Mouse (Mus musculus) R1 (cell line): ENCODE measurements around the gene Dram1.
"Not testable (repeated sequence)": the region's sequence is repeated elsewhere in the genome, so short reads cannot be mapped to it uniquely, and the experiment has no call there.

Experiments
- DNase-seq: peaks from one replicate; pipeline ENCODE4 v3.0.0-alpha.2; 2018; ENCODE audit warnings: low read depth, low spot score

The Dram1 gene

DNA sequence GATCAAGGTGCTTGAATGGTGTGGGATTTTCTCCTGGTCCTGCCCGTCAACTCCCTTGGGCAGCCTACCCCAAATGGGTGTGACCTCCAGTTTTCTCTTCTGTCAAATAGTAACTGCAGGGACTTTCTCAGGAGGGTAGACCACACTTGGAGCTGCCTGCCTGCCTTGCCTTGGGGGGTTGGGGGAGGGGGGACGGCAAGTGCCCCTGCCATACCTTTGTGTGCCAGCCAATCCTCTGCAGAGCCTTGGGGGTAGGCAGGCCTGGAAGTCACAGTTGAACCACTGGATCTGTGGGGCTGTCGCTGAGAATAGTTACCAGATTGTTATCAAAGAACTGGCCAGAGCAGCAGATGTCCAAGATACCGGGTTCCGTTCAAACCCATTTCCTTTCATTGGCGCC, 7.4 kb upstream of the Dram1 start:
- DNase-seq = no peak

DNA sequence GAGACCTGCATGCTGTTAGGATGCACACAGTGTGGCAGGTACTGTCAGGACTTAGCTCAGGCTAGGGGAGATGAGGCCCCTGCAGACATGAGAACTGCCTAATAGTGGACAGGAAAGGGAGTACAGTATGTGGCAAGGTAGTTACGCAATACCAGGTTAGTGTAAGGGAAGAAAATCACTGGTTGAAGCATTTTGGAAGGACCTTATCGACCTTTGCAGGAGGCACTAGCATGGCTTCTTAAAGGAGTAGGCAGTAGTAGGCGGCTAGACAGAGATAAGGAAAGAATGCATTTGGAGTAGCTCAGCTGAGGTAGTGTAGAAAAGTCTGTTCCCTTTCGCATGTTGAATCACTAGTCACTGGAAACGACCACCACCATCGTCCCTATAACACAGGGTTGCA, 6.9 kb upstream of the Dram1 start:
- DNase-seq = no peak

DNA sequence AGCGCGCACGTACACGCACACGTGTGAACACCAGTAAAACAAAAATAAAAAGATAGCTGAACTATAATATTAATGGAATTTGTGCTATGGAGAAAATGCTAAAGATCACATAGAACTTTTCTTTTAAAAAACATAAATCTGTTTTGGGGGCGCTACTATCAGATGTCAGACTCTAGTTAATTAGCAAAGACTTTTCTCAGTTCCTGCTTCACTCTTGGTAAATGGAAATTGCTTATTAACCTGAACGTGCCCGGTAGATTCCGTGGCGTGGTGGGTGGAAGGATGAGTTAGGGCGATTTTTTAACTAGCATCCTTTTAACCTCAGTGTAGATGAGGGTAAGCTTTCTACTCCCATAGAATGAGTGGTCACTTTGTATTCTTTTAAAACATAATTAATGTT, 6.4 kb upstream of the Dram1 start:
- no peak for DNase-seq

DNA sequence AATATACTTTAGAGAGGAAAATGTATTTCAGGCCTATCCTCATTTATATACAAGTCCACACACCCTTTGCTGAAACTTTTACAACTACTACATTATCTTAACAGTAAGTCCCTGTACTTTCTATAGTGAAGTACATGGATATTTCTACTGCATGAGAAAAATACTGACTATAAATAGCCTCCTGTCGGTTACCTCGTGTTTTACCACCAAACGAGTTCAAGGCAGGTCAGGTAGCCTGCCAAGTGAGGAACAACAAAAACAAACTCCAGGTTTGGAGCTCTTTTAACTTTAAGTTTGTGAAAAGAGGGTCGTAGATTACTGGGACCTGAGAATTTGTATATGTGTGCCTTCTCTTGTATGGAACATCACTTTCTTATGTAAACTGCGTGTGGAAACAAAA, 5.2 kb upstream of the Dram1 start:
- DNase-seq = no peak

DNA sequence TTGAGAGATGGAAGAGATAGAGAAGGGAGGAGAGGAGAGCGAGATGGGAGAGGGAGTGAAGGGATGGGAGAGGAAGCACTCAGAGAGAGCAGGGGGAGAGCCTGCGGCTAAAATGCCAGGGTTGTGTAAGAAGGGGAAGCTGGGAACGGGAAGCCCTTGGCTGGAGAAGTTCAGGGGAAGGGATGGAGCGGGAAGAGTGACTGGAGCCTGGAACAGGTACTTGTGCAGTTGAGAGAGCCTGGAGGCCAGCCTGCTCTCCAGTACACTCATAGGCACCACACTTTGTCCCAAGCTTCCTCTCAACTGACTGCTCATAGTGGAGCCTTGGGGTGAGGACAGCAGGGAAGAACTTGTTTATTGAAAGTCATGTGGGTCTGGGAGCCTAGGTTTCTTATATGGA, 4.6 kb upstream of the Dram1 start:
- DNase-seq = no peak

DNA sequence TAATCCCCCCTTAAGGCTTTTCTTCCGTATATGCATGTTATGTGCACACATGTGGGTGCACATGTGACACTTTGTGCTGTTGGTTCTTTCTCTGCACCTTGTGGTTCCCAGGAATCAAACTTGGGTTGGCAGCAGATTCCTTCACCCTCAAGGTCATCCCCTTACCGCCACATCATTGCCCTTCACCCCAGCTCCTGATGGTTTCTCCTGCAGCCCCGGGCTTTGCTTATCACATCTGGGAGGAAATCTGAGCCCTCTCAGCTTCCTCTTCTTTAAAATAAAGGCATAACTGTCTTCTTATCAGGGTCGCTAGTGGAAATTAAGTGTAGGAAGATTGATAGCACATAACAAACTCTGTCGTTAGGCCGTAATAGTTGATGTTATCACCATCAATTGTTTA, 3.1 kb upstream of the Dram1 start:
- DNase-seq = no peak

DNA sequence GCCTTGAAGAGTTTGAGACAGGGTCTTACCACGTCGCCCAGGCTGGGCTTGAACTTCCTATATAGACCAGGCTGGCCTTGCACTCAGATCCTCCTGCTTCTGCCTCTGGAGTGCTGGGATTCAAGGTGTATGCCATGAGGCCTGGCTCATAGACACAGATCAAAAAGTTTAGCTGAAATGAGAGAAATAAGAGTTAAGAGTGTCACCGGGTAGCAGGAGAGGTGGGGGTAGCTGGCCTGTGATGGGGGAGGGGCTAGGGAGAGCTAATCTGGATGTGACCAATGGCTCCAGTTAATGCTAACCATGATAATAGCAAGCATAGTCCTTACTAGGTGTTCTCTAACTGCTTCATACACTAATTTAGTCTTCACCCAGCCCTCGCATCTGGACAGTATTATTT, 2.4 kb upstream of the Dram1 start:
- DNase-seq = no peak

DNA sequence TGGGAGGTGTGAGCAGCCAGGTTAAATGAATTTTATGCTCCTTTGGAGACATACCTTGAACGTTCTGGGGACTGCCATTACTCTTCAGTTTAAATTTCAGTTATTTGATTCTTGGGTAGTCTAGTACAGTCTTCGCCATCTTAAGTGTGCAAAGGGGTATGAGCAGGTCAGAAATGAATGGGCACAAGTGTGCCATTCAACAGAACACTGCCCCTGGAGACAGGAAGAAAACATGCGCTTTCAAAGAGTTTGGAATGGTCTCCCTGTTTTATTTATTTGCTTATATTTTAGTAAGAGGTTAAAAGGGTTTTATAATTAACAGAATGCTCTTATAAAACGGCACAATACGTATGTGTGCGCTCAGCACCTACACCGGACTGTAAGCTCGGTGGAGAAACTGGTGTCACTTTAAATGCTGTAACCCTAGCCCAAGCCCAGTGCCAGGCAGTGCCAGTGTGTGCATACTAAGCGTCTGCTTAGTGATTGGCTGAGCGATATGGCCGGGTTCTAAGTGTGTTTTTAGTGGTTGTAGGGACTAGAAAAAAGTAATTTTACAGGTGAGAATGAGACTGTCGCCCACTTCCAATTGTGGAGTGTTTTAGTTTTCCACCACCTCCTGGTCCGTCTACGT, 1.7 kb upstream of the Dram1 start:
- DNase-seq = no peak

DNA sequence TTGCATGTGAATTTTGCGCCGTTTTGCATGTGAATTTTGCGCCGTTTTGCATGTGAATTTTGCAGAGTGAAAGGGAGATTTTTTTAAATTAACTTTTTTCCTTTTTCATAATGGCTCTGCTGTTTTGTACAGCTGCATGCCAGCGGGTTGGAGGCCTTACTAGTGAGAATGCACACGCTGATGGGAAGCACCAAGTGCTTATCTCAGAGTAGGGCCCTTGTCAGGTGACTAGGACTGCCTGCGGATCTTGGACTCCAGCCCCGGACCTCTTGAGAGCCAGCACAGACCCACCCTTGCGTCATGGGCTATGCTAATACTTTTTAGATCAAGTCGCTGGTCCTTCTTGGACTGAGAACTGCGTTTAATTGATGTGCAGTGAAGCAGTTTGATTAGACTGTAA, 1.1 kb upstream of the Dram1 start:
- peak; percentile 39 for DNase-seq

DNA sequence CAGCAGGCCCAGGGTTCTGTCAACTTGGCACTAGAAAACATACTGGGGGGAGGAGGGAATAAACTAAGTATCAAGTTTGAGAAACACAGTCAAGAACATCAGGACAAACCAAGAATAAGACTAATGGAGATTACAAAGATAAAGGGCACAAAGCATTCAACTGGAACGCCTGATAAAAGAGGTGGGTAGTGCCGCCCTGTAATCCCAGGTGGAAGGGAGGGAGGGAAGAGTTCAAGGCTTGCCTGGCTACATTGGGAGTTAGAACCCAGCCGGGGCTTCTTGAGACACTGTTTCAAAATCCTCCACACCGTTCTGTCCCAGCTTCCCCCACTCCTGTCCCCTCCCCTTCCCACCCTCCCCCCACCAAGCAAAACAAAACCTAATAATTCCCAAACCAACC, 1.2 kb downstream of the Dram1 start:
- DNase-seq = no peak

DNA sequence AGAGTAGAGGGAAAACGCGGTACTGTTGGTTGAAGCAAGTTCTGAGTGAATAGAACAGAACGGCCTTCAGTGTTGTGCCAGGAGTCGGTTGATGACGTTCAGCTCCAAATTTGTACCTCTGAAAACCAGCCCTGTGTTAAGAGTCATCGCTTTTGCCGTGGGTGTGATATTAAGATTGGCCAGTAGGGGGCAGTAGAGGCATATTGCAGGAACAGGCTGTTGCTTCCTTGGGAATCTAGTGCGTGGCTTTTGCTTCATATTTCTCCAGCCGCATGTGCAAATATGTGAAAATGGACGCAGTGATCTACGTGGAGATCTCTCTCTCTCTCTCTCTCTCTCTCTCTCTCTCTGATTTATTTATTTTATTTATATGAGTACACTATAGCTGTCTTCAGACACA, 2.1 kb downstream of the Dram1 start:
- DNase-seq = peak; percentile 85

DNA sequence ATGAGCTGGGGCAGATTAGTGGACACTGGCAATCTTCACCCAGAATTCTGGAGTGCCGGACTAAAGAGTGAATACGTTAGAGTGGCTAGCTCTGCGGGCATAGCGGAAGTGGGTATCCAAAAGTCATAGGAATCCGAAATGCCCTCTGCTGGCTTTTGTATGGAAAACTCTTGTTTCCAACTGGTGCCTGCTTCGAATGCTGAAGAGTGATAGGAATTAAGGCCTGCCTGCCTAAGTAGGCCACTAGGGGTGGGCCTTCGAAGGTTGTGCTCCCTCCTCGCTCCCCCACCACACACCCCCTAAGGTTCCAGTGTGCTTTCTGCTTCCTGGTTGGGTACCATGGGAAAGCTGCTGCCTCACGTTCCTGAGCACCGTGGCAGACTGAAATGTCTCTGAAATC, 3.9 kb downstream of the Dram1 start:
- peak; percentile 23 for DNase-seq

DNA sequence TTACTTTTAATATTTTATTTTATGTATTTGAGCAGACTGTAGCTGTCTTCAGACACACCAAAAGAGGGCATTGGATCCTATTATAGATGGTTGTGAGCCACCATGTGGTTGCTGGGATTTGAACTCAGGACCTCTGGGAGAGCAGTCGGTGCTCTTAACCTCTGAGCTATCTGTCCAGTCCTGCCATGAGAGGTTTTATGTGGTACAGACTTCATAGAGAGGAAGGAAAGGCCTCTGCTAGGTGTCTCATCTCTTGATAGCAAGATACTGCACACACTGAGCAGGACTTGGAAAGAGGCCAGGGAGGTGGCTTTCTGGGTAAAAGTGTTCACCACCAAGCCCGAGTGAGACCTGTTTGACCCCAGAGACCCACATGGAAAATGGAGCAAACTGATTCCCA, 5.9 kb downstream of the Dram1 start:
- not testable (repeated sequence) for DNase-seq

DNA sequence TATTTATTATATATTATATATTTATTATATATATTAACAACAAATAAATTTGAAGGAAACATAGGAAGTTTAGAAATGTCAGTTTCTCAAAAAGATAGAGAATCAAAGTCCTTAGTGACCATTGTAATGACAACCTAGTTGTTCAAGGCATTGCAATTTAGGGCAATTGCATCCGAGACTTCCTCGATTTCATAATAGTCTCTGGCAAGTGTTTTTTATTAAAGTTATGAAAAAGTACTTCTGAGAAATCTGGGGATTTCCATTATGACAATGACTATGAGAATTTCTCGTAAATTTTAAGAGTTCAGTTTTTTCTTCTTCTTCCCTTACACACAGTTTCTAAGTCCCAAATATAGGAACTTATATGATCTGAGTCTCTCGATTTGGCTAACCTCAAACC, 6.4 kb downstream of the Dram1 start:
- no peak for DNase-seq

DNA sequence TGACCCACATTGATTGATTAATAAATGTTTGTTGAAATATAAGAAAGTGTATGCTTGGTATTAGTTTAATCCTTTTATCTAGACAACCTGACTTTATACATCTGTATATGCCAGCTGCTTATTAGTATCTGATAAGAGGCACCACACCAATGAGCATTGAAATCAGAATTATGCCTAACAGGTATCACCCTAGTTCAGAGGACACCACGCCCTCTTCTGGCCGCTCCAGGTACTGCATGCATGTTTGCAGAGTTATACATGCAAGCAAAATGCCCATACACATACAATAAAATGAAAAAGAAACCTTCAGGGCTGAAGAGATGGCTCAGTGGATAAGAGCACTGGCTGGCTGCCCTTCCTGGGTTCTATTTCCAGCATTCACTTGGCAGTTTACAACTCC, 7.1 kb downstream of the Dram1 start:
- peak; percentile 66 for DNase-seq

DNA sequence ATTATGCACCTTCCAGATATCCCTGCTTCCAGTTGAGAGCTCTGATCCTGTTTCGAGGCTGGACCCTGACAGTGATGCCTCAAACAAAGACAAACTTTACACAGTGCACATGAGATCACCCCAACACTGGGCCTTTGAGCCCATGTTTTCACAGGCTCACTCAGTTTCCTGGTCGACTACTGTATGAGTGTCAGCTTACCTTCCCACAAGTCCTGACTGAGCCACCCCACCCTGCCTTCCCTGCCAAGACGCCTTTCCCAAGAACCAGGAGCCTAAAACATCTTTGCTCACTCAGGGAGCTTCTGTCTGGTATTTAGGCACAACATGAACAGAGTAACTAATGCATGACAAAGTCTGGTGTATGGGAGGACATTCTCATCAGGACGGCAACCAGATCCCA, 9.6 kb downstream of the Dram1 start:
- DNase-seq = no peak

DNA sequence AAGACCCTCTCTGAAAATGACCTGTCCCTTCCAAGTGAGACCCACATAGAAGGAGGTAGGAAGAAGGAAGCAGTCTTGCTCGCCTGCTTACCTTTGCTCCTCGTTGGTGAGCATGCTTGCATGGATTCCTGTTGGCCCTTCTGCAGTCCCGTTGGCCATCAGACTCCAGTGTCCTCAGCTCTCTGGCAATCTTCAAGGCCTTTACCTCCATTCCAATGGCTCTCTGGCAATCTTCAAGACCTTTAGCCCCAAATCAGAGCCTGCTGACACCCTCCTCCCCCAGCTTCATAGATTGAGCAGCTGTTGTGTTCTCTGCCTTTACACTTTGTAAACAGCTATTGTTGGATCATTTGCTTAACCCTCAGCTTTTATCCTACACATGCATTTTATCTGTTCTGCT, 14.7 kb downstream of the Dram1 start:
- DNase-seq = no peak

DNA sequence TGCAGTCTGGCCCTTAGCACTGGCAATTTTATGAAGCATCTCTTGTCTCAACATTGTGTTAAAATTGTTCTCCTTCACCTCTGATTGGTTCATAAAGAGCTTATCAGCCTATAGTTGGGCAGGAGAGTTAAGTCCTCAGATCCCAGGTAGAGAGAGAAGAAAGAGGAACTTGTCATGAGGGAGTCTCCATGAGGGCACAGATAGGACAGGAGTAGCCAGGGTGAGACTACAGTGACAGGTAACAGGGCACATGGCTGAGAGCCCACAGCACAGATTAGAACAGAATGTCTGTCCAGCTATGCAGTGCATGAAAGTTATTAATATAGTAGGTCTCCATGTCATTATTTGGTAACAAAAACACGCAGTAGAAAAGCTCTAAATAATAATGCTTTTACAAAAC, 16.7 kb downstream of the Dram1 start:
- no peak for DNase-seq

DNA sequence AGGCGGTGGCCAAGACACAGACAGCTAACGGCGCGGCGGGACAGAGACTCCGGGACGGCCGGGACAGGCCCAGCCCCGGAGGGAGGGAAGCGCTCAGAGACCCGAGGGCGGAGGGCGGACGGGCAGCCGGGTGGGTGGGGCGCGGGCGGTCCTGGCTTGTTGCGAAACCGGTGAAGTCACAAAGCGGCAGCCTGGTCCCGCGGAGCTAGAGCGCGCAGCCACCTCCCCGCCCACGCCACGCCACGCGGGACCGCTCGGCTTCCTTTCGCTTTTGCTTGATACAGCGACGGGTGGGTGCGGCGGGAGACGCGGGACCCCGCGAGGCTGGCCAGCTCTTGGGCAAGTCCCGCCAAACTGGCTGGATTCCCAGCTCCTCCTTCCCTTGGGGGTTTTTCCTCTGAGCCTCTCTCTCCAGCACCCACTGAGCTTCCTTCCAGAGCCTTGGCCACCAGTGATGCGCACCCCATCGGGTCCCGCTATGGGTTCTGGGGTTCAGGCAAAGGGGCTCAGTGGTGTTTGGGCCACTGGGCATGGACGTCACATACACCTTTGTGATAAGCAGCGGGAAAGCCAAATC, 21.8 kb downstream of the Dram1 start:
- DNase-seq = peak; percentile 51

DNA sequence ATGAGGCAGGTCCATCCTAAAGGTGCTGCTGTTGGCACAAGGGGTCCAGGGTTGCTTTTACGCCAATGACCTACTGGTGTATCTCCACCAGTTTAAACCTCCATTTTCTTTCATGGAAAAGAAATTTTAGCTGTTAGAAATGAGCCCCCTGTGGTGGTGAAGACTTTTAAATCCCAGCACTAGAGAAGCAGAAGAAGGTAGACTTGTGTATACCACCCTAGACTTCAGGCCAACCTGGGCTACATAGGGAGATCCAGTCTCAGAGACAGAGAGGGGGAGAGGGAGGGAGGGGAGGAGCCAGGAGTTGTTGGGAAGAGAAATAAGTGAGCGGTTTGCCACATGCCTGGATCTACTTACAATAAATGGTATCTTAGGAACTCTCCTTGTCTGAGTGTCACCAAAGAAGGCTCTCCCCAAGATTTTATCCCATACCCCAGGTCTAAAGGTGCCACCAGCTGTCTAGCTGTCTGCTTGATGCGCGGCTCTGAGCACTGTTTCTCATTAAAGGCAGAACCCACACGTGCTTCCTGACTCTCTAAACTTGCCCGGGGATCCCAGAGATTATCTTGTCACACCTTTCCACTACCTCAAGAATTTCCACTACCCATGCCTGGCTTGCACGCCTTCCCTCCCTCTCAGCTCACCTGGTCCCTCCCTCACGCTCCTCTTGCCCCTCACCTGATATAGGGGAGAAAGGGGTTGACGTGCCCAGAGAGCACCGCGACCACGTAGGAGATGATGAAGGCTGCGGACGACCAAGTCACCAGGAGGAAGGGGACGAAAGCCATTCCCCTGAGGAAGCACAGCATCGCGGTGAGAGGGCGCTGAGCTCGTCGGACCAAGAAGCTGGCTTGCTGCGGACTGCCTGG, 22.5 kb downstream of the Dram1 start:
- DNase-seq = no peak

DNA sequence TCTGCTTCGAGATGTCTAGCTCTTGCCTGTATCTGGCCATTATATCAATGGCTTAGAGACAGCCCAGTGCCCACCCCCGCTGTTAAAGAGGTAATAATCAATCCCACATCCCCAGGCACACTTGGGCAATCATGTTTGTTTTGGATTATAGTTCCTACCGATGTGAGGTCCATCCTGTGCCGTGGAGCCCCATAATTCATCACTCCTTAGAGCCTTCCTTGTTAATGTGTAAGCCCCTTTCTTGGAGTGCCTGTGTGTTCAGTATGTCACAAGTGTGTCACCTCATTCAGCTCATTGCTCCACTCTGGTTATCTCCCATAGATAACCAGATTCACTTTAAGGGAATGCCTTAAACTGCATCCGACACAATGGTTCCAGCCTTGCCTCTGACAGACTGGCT, 24.3 kb downstream of the Dram1 start:
- no peak for DNase-seq

DNA sequence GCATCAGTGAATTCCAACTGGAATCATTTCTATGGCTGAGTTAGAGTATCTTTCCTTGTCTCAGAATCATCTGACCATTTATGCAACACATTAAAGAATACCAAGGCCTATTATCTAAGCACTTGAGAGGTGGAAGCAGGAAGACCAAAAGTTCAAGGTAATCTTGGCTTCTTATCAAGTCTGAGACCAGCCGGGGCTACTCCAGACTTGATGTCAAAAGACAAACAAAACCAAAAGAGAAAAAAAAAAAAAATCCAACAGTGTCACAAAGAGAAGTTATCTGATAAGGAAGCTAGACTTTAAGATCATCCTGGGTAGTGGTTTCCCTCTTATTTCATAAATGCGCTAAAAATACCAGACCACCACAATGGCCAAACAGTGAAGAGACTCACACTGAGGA, 26.3 kb downstream of the Dram1 start:
- DNase-seq = no peak
